Mouse (Mus musculus): Measurements from ENCODE around the gene Fli1. TPM values are rescaled to one million over a fixed set of nuclear protein-coding genes. Genes with fewer than 3 reads are reported as not detected.

The Fli1 gene
- total and polyA plus RNA-seq, 3 experiments, result 13.8 to 171 (median 24.3) TPM

DNA sequence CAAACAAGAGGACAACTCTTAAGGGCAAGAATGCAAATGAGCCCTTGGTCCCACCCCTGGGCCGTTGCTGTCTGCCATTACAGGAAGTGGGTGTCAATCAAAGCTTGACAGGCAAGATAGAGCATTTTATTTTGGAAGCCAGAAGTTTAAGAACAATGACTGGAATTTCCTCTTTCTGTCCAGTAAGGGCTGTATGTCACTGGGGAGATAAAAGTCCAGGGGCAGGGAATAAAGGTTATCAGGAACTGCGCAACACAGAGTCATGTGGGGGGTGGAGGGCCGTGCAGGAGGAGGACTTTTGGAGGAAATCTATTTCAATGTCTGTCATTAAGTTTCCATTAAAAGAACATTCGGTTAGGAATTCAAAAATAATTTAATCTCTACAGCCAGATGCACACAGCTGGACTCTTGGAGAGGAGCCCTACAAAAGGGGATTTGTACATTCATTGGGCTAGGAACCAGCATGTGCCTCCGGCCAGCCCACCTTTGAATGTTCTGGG, 141.9 kb downstream of the Fli1 start:
- Histone ChIP-seq H3K9me3 (replicated peaks; ENCODE audit: insufficient read depth, low read length) (no peaks in the 10 kb centered on the region), H3K4me1 (ENCODE audit: control insufficient read depth in 1 of 2, insufficient read depth in 2 of 2, low read length in 2 of 2) (peaks cover 0 to 11% of the 10 kb centered on the region in 2 experiments; a peak in 2 of 4 replicates), H3K4me3 (ENCODE audit: control insufficient read depth in 1 of 2, insufficient read depth in 1 of 2, low read depth in 2 of 2, low read length in 2 of 2) (no peak overlapping the region), H3K27me3 (ENCODE audit: control insufficient read depth in 1 of 2, insufficient read depth in 2 of 2, low read length in 2 of 2) (no peaks in the 10 kb centered on the region; a peak in 1 of 4 replicates), H3K36me3 (ENCODE audit: control insufficient read depth in 1 of 2, insufficient read depth in 2 of 2, low read length in 2 of 2) (peaks cover 0 to 2% of the 10 kb centered on the region in 2 experiments; a peak in 2 of 4 replicates), H3K27ac (ENCODE audit: control insufficient read depth, low read depth, low read length) (no peak overlapping the region), H3K79me2 (ENCODE audit: control insufficient read depth, insufficient read depth, low read length, poor library complexity) (no peaks in the 10 kb centered on the region), H3K9ac (ENCODE audit: control insufficient read depth, low read depth, low read length, poor library complexity, severe bottlenecking) (no peak overlapping the region)
- DNase-seq (ENCODE audit: low read depth, low spot score), result peak; percentile 46
- peak in 1 of 2 experiments; percentile 60; a peak in 2 of 4 replicates for TF ChIP-seq EP300 (IDR thresholded peaks at IDR 0.05; ENCODE audit: low read depth in 1 of 2, low read length in 2 of 2)
- TF ChIP-seq MYB (IDR thresholded peaks at IDR 0.05; ENCODE audit: low read depth, low read length), result no peak
- TF ChIP-seq GATA1 (IDR thresholded peaks at IDR 0.05; ENCODE audit: low read depth, low read length), result peak; percentile 36; the same call in 1 of the 2 replicates
- no peak for TF ChIP-seq JUND (IDR thresholded peaks at IDR 0.05; ENCODE audit: low read depth, low read length)
- TF ChIP-seq NELFE (IDR thresholded peaks at IDR 0.05; ENCODE audit: low read depth, low read length), result no peak
- no peak for TF ChIP-seq ELF1 (IDR thresholded peaks at IDR 0.05; ENCODE audit: low read depth, low read length)
- TF ChIP-seq USF1 (IDR thresholded peaks at IDR 0.05; ENCODE audit: low read depth, low read length), result no peak
- no peak for TF ChIP-seq TAL1 (IDR thresholded peaks at IDR 0.05; ENCODE audit: low read length)
- no peak for TF ChIP-seq CTCF (IDR thresholded peaks at IDR 0.05 in 2 of 3, conservative IDR thresholded peaks at IDR 0.05 in 1 of 3; ENCODE audit: control insufficient read depth in 1 of 3, insufficient read depth in 1 of 3, low read depth in 2 of 3, low read length in 3 of 3, poor library complexity in 1 of 3, severe bottlenecking in 1 of 3)
- no peak for TF ChIP-seq MAFK (IDR thresholded peaks at IDR 0.05; ENCODE audit: borderline replicate concordance, low read depth, low read length)
- TF ChIP-seq ZMIZ1 (IDR thresholded peaks at IDR 0.05; ENCODE audit: low read depth, low read length), result no peak
- no peak for TF ChIP-seq TCF12 (IDR thresholded peaks at IDR 0.05; ENCODE audit: low read depth, low read length)
- 0 out of 2 replicates have a peak, but pooled peaks have one; percentile 10 for TF ChIP-seq RCOR1 (IDR thresholded peaks at IDR 0.05; ENCODE audit: low read depth, low read length)
- no peak for TF ChIP-seq MEF2A (IDR thresholded peaks at IDR 0.05; ENCODE audit: extremely low read depth, insufficient replicate concordance, low read depth, low read length, poor library complexity, severe bottlenecking)
- no peak for TF ChIP-seq POLR2AphosphoS2 (IDR thresholded peaks at IDR 0.05; ENCODE audit: low read length)

DNA sequence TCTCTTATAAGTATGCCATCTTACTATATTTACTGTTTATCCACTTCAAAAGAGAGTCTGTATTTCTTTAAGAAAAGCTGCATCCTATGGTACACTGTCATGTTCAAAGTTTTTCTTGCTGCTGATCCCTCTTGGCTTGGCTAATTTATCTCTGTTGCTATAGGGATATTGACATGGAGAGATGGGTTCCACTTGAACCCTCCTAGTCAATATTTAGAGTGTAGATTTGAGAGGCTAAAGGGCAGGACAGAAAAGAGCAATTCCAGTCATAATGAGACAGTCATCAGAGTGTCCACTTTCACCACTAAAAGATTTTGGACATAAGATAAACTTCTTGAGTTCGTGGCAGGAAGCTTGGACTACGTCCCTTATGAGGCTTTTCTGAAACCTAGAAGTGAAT, 142.4 kb downstream of the Fli1 start:
- Histone ChIP-seq H3K4me1 (ENCODE audit: control insufficient read depth in 1 of 2, insufficient read depth in 2 of 2, low read length in 2 of 2) (peaks cover 0 to 11% of the 10 kb centered on the region in 2 experiments; a peak in 2 of 4 replicates), H3K79me2 (ENCODE audit: control insufficient read depth, insufficient read depth, low read length, poor library complexity) (no peaks in the 10 kb centered on the region), H3K27me3 (ENCODE audit: control insufficient read depth in 1 of 2, insufficient read depth in 2 of 2, low read length in 2 of 2) (no peaks in the 10 kb centered on the region; a peak in 1 of 4 replicates), H3K27ac (ENCODE audit: control insufficient read depth, low read depth, low read length) (no peak overlapping the region), H3K4me3 (ENCODE audit: control insufficient read depth in 1 of 2, insufficient read depth in 1 of 2, low read depth in 2 of 2, low read length in 2 of 2) (no peak overlapping the region), H3K36me3 (ENCODE audit: control insufficient read depth in 1 of 2, insufficient read depth in 2 of 2, low read length in 2 of 2) (peaks cover 0 to 2% of the 10 kb centered on the region in 2 experiments; a peak in 2 of 4 replicates), H3K9me3 (replicated peaks; ENCODE audit: insufficient read depth, low read length) (no peaks in the 10 kb centered on the region), H3K9ac (ENCODE audit: control insufficient read depth, low read depth, low read length, poor library complexity, severe bottlenecking) (no peak overlapping the region)
- no peak for TF ChIP-seq MAX (IDR thresholded peaks at IDR 0.05; ENCODE audit: low read length)
- TF ChIP-seq BHLHE40 (IDR thresholded peaks at IDR 0.05; ENCODE audit: borderline replicate concordance, low read depth, low read length), result no peak
- no peak for TF ChIP-seq EP300 (IDR thresholded peaks at IDR 0.05; ENCODE audit: low read depth in 1 of 2, low read length in 2 of 2)
- TF ChIP-seq NELFE (IDR thresholded peaks at IDR 0.05; ENCODE audit: low read depth, low read length), result no peak
- no peak for TF ChIP-seq E2F4 (IDR thresholded peaks at IDR 0.05; ENCODE audit: borderline replicate concordance, low read depth, low read length)
- no peak for TF ChIP-seq RAD21 (IDR thresholded peaks at IDR 0.05; ENCODE audit: low read depth, low read length)
- no peak for TF ChIP-seq ZNF384 (IDR thresholded peaks at IDR 0.05; ENCODE audit: low read depth, low read length)
- no peak for TF ChIP-seq UBTF (IDR thresholded peaks at IDR 0.05; ENCODE audit: borderline replicate concordance, insufficient read depth, low read depth, low read length)
- no peak for TF ChIP-seq HCFC1 (IDR thresholded peaks at IDR 0.05; ENCODE audit: low read depth, low read length)
- no peak for DNase-seq (ENCODE audit: low read depth, low spot score)
